Mouse (Mus musculus): Measurements from ENCODE around the gene Rimbp2. TPM values are rescaled to one million over a fixed set of nuclear protein-coding genes. Genes with fewer than 3 reads are reported as not detected.

Rimbp2 gene
- polyA plus RNA-seq, 1 experiment = not detected

- Histone ChIP-seq H3K4me1 (ENCODE audit: control insufficient read depth, insufficient read depth, low read length) (no peaks in the 10 kb centered on the region), H3K4me3 (replicated peaks; ENCODE audit: control insufficient read depth, low read depth, low read length) (no peak overlapping the region), H3K27ac (ENCODE audit: control insufficient read depth, insufficient read depth, low read depth, low read length, poor library complexity) (no peak overlapping the region)
- WGBS = 74% methylated on average over 3 of the region's 3 CpGs
- no peak for TF ChIP-seq CTCF (IDR thresholded peaks at IDR 0.05; ENCODE audit: control insufficient read depth, insufficient read depth, low read length)
Observed at GRCm38 (mm10) chr5:128887546-128887945, 65.7 kb downstream of the Rimbp2 start.

- 80% methylated on average over 5 of the region's 5 CpGs for WGBS
- Histone ChIP-seq H3K4me1 (ENCODE audit: control insufficient read depth, insufficient read depth, low read length) (no peaks in the 10 kb centered on the region), H3K27ac (ENCODE audit: control insufficient read depth, insufficient read depth, low read depth, low read length, poor library complexity) (no peak overlapping the region), H3K4me3 (replicated peaks; ENCODE audit: control insufficient read depth, low read depth, low read length) (no peak overlapping the region)
- TF ChIP-seq POLR2A (IDR thresholded peaks at IDR 0.05; ENCODE audit: borderline replicate concordance, control insufficient read depth, low read depth, low read length) = no peak
- no peak for TF ChIP-seq CTCF (IDR thresholded peaks at IDR 0.05; ENCODE audit: control insufficient read depth, insufficient read depth, low read length)
Observed at GRCm38 (mm10) chr5:128884320-128884719, 69.0 kb downstream of the Rimbp2 start.

- Histone ChIP-seq H3K27ac (ENCODE audit: control insufficient read depth, insufficient read depth, low read depth, low read length, poor library complexity) (no peak overlapping the region), H3K4me1 (ENCODE audit: control insufficient read depth, insufficient read depth, low read length) (no peaks in the 10 kb centered on the region), H3K4me3 (replicated peaks; ENCODE audit: control insufficient read depth, low read depth, low read length) (no peak overlapping the region)
- WGBS = 44% methylated on average over 3 of the region's 3 CpGs
- TF ChIP-seq POLR2A (IDR thresholded peaks at IDR 0.05; ENCODE audit: borderline replicate concordance, control insufficient read depth, low read depth, low read length) = no peak
- no peak for TF ChIP-seq CTCF (IDR thresholded peaks at IDR 0.05; ENCODE audit: control insufficient read depth, insufficient read depth, low read length)
Observed at GRCm38 (mm10) chr5:128879092-128879491, 74.2 kb downstream of the Rimbp2 start.

- no peak overlapping the region for H3K4me3 ChIP-seq (replicated peaks; ENCODE audit: control insufficient read depth, low read depth, low read length)
- 12% methylated on average over 16 of the region's 16 CpGs for WGBS
- no peak overlapping the region for H3K27ac ChIP-seq (ENCODE audit: control insufficient read depth, insufficient read depth, low read depth, low read length, poor library complexity)
- H3K4me1 ChIP-seq (ENCODE audit: control insufficient read depth, insufficient read depth, low read length) = no peaks in the 10 kb centered on the region
- no peak for TF ChIP-seq POLR2A (IDR thresholded peaks at IDR 0.05; ENCODE audit: borderline replicate concordance, control insufficient read depth, low read depth, low read length)
- no peak for TF ChIP-seq CTCF (IDR thresholded peaks at IDR 0.05; ENCODE audit: control insufficient read depth, insufficient read depth, low read length)
Observed at GRCm38 (mm10) chr5:128877425-128878035, 75.8 kb downstream of the Rimbp2 start.

GRCm38 (mm10) chr5:128871706-128872105 is 81.6 kb downstream of the Rimbp2 start:
- H3K4me3 ChIP-seq (replicated peaks; ENCODE audit: control insufficient read depth, low read depth, low read length) = no peak overlapping the region
- 60% methylated on average over 3 of the region's 3 CpGs for WGBS
- TF ChIP-seq CTCF (IDR thresholded peaks at IDR 0.05; ENCODE audit: control insufficient read depth, insufficient read depth, low read length) (no peak), POLR2A (IDR thresholded peaks at IDR 0.05; ENCODE audit: borderline replicate concordance, control insufficient read depth, low read depth, low read length) (no peak)
- H3K27ac ChIP-seq (ENCODE audit: control insufficient read depth, insufficient read depth, low read depth, low read length, poor library complexity) = no peak overlapping the region
- H3K4me1 ChIP-seq (ENCODE audit: control insufficient read depth, insufficient read depth, low read length) = no peaks in the 10 kb centered on the region

- Histone ChIP-seq H3K4me3 (replicated peaks; ENCODE audit: control insufficient read depth, low read depth, low read length) (no peak overlapping the region), H3K4me1 (ENCODE audit: control insufficient read depth, insufficient read depth, low read length) (no peaks in the 10 kb centered on the region), H3K27ac (ENCODE audit: control insufficient read depth, insufficient read depth, low read depth, low read length, poor library complexity) (no peak overlapping the region)
- TF ChIP-seq POLR2A (IDR thresholded peaks at IDR 0.05; ENCODE audit: borderline replicate concordance, control insufficient read depth, low read depth, low read length) (no peak), CTCF (IDR thresholded peaks at IDR 0.05; ENCODE audit: control insufficient read depth, insufficient read depth, low read length) (no peak)
- 68% methylated on average over 5 of the region's 5 CpGs for WGBS
Observed at GRCm38 (mm10) chr5:128866811-128867210, 86.5 kb downstream of the Rimbp2 start.

- TF ChIP-seq POLR2A (IDR thresholded peaks at IDR 0.05; ENCODE audit: borderline replicate concordance, control insufficient read depth, low read depth, low read length) (no peak), CTCF (IDR thresholded peaks at IDR 0.05; ENCODE audit: control insufficient read depth, insufficient read depth, low read length) (no peak)
Observed at GRCm38 (mm10) chr5:128866291-128866690, 87.0 kb downstream of the Rimbp2 start.

GRCm38 (mm10) chr5:128863497-128863896 is 89.8 kb downstream of the Rimbp2 start:
- WGBS = 19% methylated on average over 6 of the region's 6 CpGs
- Histone ChIP-seq H3K4me3 (replicated peaks; ENCODE audit: control insufficient read depth, low read depth, low read length) (no peak overlapping the region), H3K4me1 (ENCODE audit: control insufficient read depth, insufficient read depth, low read length) (no peaks in the 10 kb centered on the region), H3K27ac (ENCODE audit: control insufficient read depth, insufficient read depth, low read depth, low read length, poor library complexity) (no peak overlapping the region)
- TF ChIP-seq POLR2A (IDR thresholded peaks at IDR 0.05; ENCODE audit: borderline replicate concordance, control insufficient read depth, low read depth, low read length) (no peak), CTCF (IDR thresholded peaks at IDR 0.05; ENCODE audit: control insufficient read depth, insufficient read depth, low read length) (no peak)

More at GRCm38 (mm10) chr5:128866291-128866690, 87.0 kb downstream of the Rimbp2 start:
- Histone ChIP-seq H3K27ac (ENCODE audit: control insufficient read depth, insufficient read depth, low read depth, low read length, poor library complexity) (no peak overlapping the region), H3K4me1 (ENCODE audit: control insufficient read depth, insufficient read depth, low read length) (no peaks in the 10 kb centered on the region), H3K4me3 (replicated peaks; ENCODE audit: control insufficient read depth, low read depth, low read length) (no peak overlapping the region)
- 78% methylated on average over 5 of the region's 5 CpGs for WGBS

GRCm38 (mm10) chr5:128860907-128861306 is 92.4 kb downstream of the Rimbp2 start:
- H3K4me3 ChIP-seq (replicated peaks; ENCODE audit: control insufficient read depth, low read depth, low read length) = no peak overlapping the region
- WGBS = 91% methylated on average over 3 of the region's 3 CpGs
- no peak overlapping the region for H3K27ac ChIP-seq (ENCODE audit: control insufficient read depth, insufficient read depth, low read depth, low read length, poor library complexity)
- no peak for TF ChIP-seq POLR2A (IDR thresholded peaks at IDR 0.05; ENCODE audit: borderline replicate concordance, control insufficient read depth, low read depth, low read length)
- TF ChIP-seq CTCF (IDR thresholded peaks at IDR 0.05; ENCODE audit: control insufficient read depth, insufficient read depth, low read length) = no peak
- no peaks in the 10 kb centered on the region for H3K4me1 ChIP-seq (ENCODE audit: control insufficient read depth, insufficient read depth, low read length)

Data from bone marrow, adult 2 months (tissue).